Mouse (Mus musculus) C2C12 (cell line): ENCODE data around the gene Grk2. TPM values are rescaled to one million over a fixed set of nuclear protein-coding genes. Genes with fewer than 3 reads are reported as not detected.

Source experiments
- H3K27me3 ChIP-seq: one replicate; pipeline ENCODE4 v1.6.1; 2011; ENCODE audit not compliant: control insufficient read depth, insufficient read depth, insufficient read length
- H3K36me3 ChIP-seq: one replicate; pipeline ENCODE4 v1.6.1; 2011; ENCODE audit not compliant: control insufficient read depth, insufficient read depth
- H3K4me3 ChIP-seq: one replicate; pipeline ENCODE4 v1.5.1; 2011; ENCODE audit warnings: mild to moderate bottlenecking, control low read depth; ENCODE audit not compliant: poor library complexity, insufficient read depth, severe bottlenecking
- H3K79me2 ChIP-seq: one replicate; pipeline ENCODE4 v1.6.1; 2011; ENCODE audit not compliant: control insufficient read depth, insufficient read depth
- H3K79me3 ChIP-seq: one replicate; pipeline ENCODE4 v1.6.1; 2011; ENCODE audit warnings: low read depth, control low read depth
- H3ac ChIP-seq: one replicate; pipeline ENCODE3; 2011; ENCODE audit warnings: low read depth; ENCODE audit not compliant: control insufficient read depth, insufficient read length
- CEBPB ChIP-seq: IDR thresholded peaks from one replicate; pipeline ENCODE4 v1.6.1; 2011; ENCODE audit warnings: low read depth, mild to moderate bottlenecking, control low read depth, moderate library complexity
- CTCF ChIP-seq: IDR thresholded peaks from one replicate; pipeline ENCODE4 v1.5.1; 2011; ENCODE audit not compliant: control insufficient read depth, insufficient read depth, insufficient read length
- FOSL1 ChIP-seq: IDR thresholded peaks from one replicate; pipeline ENCODE4 v1.8.0; 2011; ENCODE audit warnings: mild to moderate bottlenecking, low read length; ENCODE audit not compliant: poor library complexity, insufficient read depth, severe bottlenecking
- MAX ChIP-seq: IDR thresholded peaks from one replicate; pipeline ENCODE4 v1.6.1; 2011; ENCODE audit warnings: mild to moderate bottlenecking, control low read depth
- MYOD1 ChIP-seq: IDR thresholded peaks from one replicate; pipeline ENCODE4 v1.6.1; 2011; ENCODE audit warnings: low read depth; ENCODE audit not compliant: control insufficient read depth, insufficient read length
- MYOG ChIP-seq: IDR thresholded peaks from one replicate; pipeline ENCODE4 v1.6.1; 2011; ENCODE audit not compliant: control insufficient read depth, insufficient read length; ENCODE audit errors: extremely low read depth
- USF1 ChIP-seq: IDR thresholded peaks from one replicate; pipeline ENCODE4 v1.6.1; 2011; ENCODE audit warnings: low read depth, mild to moderate bottlenecking, control low read depth, moderate library complexity
- polyA plus RNA-seq: library from polyadenylated mRNA; unstranded; fragments of >200 nt; fragmentation: generic; extraction: Trizol; gene quantifications from one replicate; pipeline ENCODE4 v1.2.1, GENCODE M21; 2012; ENCODE audit warnings: missing spikeins

The Grk2 gene
- polyA plus RNA-seq, 1 experiment: 56.6 TPM

- Histone ChIP-seq H3ac (no peak overlapping the region), H3K4me3 (no peak overlapping the region), H3K27me3 (no peaks in the 10 kb centered on the region), H3K79me3 (no peaks in the 10 kb centered on the region), H3K36me3 (no peaks in the 10 kb centered on the region), H3K79me2 (no peaks in the 10 kb centered on the region)
- TF ChIP-seq MYOG: no peak
- no peak for TF ChIP-seq FOSL1
- no peak for TF ChIP-seq CEBPB
- no peak for TF ChIP-seq MYOD1
- TF ChIP-seq USF1: no peak
- TF ChIP-seq CTCF: no peak
- no peak for TF ChIP-seq MAX
Measured at GRCm38 (mm10) chr19:4270972-4271371, 35.0 kb downstream of the Grk2 start.

- no peaks in the 10 kb centered on the region for H3K27me3 ChIP-seq
- no peaks in the 10 kb centered on the region for H3K79me3 ChIP-seq
- TF ChIP-seq CEBPB (no peak), MYOD1 (no peak), USF1 (no peak), MYOG (no peak)
- H3K79me2 ChIP-seq: no peaks in the 10 kb centered on the region
- H3ac ChIP-seq: no peak overlapping the region
- H3K36me3 ChIP-seq: no peaks in the 10 kb centered on the region
- H3K4me3 ChIP-seq: no peak overlapping the region
Measured at GRCm38 (mm10) chr19:4270187-4270586, 35.8 kb downstream of the Grk2 start.

- Histone ChIP-seq H3K4me3 (no peak within 1 kb of the TSS), H3ac (no peak within 1 kb of the TSS), H3K27me3 (no peaks in the 10 kb centered on the region), H3K36me3 (no peaks in the 10 kb centered on the region), H3K79me2 (no peaks in the 10 kb centered on the region), H3K79me3 (no peaks in the 10 kb centered on the region)
- TF ChIP-seq MYOG: no peak
- no peak for TF ChIP-seq CTCF
- no peak for TF ChIP-seq FOSL1
- no peak for TF ChIP-seq MAX
- TF ChIP-seq CEBPB: no peak
- no peak for TF ChIP-seq USF1
Measured at GRCm38 (mm10) chr19:4268566-4269361, 37.3 kb downstream of the Grk2 start, which contains the start of gene Ssh3. Gene Ssh3 (minus strand): TSS chr19:4269180.

GRCm38 (mm10) chr19:4265956-4266355 lies 40.1 kb downstream of the Grk2 start:
- no peak for TF ChIP-seq MYOG
- TF ChIP-seq CEBPB: no peak
- TF ChIP-seq FOSL1: no peak
- no peak for TF ChIP-seq MAX
- no peak for TF ChIP-seq CTCF
- no peak for TF ChIP-seq MYOD1
- no peak for TF ChIP-seq USF1
- Histone ChIP-seq H3K36me3 (no peaks in the 10 kb centered on the region), H3K4me3 (no peak overlapping the region), H3K27me3 (no peaks in the 10 kb centered on the region), H3ac (no peak overlapping the region), H3K79me3 (no peaks in the 10 kb centered on the region), H3K79me2 (no peaks in the 10 kb centered on the region)

- H3ac ChIP-seq: no peak overlapping the region
- H3K79me3 ChIP-seq: no peaks in the 10 kb centered on the region
- TF ChIP-seq MYOD1 (no peak), MAX (no peak), CEBPB (no peak), USF1 (no peak), MYOG (no peak)
- H3K4me3 ChIP-seq: no peak overlapping the region
- no peaks in the 10 kb centered on the region for H3K27me3 ChIP-seq
- H3K79me2 ChIP-seq: no peaks in the 10 kb centered on the region
- H3K36me3 ChIP-seq: no peaks in the 10 kb centered on the region
Measured at GRCm38 (mm10) chr19:4264171-4264780, 41.7 kb downstream of the Grk2 start.

- H3K4me3 ChIP-seq: no peak overlapping the region
- no peaks in the 10 kb centered on the region for H3K79me3 ChIP-seq
- no peaks in the 10 kb centered on the region for H3K27me3 ChIP-seq
- TF ChIP-seq MYOG (no peak), CEBPB (no peak), CTCF (no peak), USF1 (no peak)
- H3K79me2 ChIP-seq: no peaks in the 10 kb centered on the region
- no peaks in the 10 kb centered on the region for H3K36me3 ChIP-seq
- H3ac ChIP-seq: no peak overlapping the region
Measured at GRCm38 (mm10) chr19:4263702-4264101, 42.3 kb downstream of the Grk2 start.
